Mouse (Mus musculus) frontal cortex, postnatal 14 days (tissue): ENCODE data around the gene Kdm6b.
A peak's percentile ranks its signal among the peaks of the same experiment; 100 is the strongest.

Source experiments
- DNase-seq, 2 experiments: peaks; one replicate each; pipeline ENCODE4 v3.0.0; 2022; ENCODE audit warnings: low spot score in 2 of 2

Kdm6b gene

GRCm38 (mm10) chr11:69366855-69367615 is 46.4 kb downstream of the Kdm6b start:
- no peak for DNase-seq

- DNase-seq: peak; percentile 93 to 94
Observed at GRCm38 (mm10) chr11:69366157-69366854, 47.2 kb downstream of the Kdm6b start.

- no peak for DNase-seq
Observed at GRCm38 (mm10) chr11:69365722-69366121, 47.8 kb downstream of the Kdm6b start.

- DNase-seq: peak; percentile 86 to 92
Observed at GRCm38 (mm10) chr11:69364910-69365309, 48.6 kb downstream of the Kdm6b start.

- DNase-seq: no peak
Observed at GRCm38 (mm10) chr11:69364376-69364775, 49.1 kb downstream of the Kdm6b start.

GRCm38 (mm10) chr11:69362479-69362878 is 51.0 kb downstream of the Kdm6b start:
- no peak for DNase-seq

- no peak for DNase-seq
Observed at GRCm38 (mm10) chr11:69362021-69362420, 51.5 kb downstream of the Kdm6b start.

- DNase-seq: no peak
Observed at GRCm38 (mm10) chr11:69357690-69358089, 55.8 kb downstream of the Kdm6b start.

- no peak for DNase-seq
Observed at GRCm38 (mm10) chr11:69356544-69356943, 56.9 kb downstream of the Kdm6b start.
